Mouse (Mus musculus): Measurements from ENCODE around the gene Ly86. TPM values are rescaled to one million over a fixed set of nuclear protein-coding genes. Genes with fewer than 3 reads are reported as not detected.

Gene Ly86
- polyA plus RNA-seq, 1 experiment from 2014 or later, result 18.8 TPM

DNA sequence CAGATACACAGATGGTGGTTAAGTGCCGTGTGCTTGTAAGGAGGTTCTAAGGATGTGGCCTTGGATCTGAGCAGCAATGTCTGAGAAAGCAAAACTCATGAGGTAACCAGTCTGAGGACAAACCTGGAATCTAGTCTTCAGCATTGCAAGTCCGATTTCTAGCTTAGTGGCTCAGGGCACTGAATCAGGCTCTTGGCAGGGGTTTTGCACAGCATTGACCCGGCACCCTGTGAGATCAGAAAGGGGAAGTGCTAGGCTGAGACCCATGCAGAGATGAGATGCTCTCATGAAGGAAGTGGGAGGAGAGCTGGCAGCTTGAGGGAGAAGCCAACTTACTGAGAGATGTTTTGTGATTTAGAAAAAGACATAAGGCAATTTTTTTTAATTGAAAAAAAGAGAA lies 106.5 kb downstream of the Ly86 start:
- Histone ChIP-seq H3K4me3 (ENCODE audit: low read depth, low read length) (no peak overlapping the region; the same call in 1 of the 2 replicates), H3K27ac (replicated peaks; ENCODE audit: low read depth, low read length) (no peak overlapping the region), H3K36me3 (ENCODE audit: control insufficient read depth, insufficient read depth, low read length) (no peaks in the 10 kb centered on the region), H3K4me2 (ENCODE audit: low read depth, low read length) (peak overlapping the region; percentile 63; the same call in 1 of the 2 replicates), H3K9ac (ENCODE audit: low read depth, low read length) (no peak overlapping the region), H3K9me3 (ENCODE audit: control insufficient read depth, low read length) (no peaks in the 10 kb centered on the region), H3K27me3 (replicated peaks; ENCODE audit: control insufficient read depth, insufficient read depth, low read length) (no peaks in the 10 kb centered on the region), H3K4me1 (ENCODE audit: control insufficient read depth, insufficient read depth, low read length) (peaks cover 25% of the 10 kb centered on the region)
- DNase-seq (ENCODE audit: low spot score) (no peak), ATAC-seq (ENCODE audit: low read depth) (no peak)
- WGBS, result 62% methylated on average over 3 of the region's 3 CpGs

DNA sequence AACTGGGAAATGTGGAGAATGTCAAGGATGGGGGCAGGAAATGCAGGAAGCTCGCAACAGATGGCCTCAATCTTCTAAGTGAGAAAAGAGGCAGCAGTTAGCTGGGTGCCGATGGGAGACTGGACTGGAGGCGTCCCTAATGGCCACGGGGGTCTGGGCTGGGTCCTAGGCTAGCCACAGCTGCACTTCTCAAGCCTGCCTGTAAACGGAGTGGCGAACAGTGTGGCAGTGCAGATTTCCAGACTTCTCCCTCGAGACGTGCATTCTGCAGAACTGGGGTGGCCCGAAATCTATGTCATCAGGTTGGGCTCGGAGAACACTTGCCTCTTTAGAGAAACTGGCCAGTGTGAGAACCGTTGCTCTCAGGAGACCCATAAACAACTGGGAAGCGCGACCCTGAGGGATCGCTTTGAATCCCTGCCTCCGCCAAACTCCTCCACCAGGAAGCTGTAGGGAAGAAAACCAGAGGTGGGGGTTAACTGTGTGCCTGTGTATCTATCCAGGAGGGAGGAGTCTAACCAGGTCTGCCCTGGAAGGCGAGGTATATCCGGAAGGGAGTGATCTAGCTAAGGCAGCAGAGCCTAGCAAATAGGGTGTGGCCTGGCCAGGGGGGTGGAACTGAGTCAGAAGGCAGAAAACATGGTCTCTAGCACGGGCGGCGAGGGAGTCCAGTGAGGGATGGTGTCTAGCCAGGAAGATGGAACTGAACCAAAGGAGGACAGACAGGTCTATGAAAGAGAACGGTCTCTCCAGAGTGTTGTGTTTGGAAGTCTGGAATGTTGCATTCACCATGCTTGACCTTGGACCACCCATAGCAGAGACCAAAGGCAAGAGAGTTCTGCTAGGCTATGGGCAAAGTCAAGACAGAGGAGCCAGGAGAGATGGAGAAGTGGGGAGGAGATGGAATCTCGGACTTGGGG lies 107.3 kb downstream of the Ly86 start:
- peak overlapping the region; percentile 46 for H3K9ac ChIP-seq (ENCODE audit: low read depth, low read length)
- 7% methylated on average over 21 of the region's 22 CpGs for WGBS
- H3K4me2 ChIP-seq (ENCODE audit: low read depth, low read length), result peak overlapping the region; percentile 63
- DNase-seq (ENCODE audit: low spot score), result peak; percentile 79
- no peaks in the 10 kb centered on the region for H3K27me3 ChIP-seq (replicated peaks; ENCODE audit: control insufficient read depth, insufficient read depth, low read length)
- H3K27ac ChIP-seq (replicated peaks; ENCODE audit: low read depth, low read length), result 0 out of 2 replicates have a peak overlapping the region, but pooled peaks have one; percentile 9
- peak overlapping the region; percentile 35 for H3K4me3 ChIP-seq (ENCODE audit: low read depth, low read length)
- peaks cover 33% of the 10 kb centered on the region for H3K4me1 ChIP-seq (ENCODE audit: control insufficient read depth, insufficient read depth, low read length)
- no peaks in the 10 kb centered on the region for H3K36me3 ChIP-seq (ENCODE audit: control insufficient read depth, insufficient read depth, low read length)
- peak; percentile 78 for ATAC-seq (ENCODE audit: low read depth)
- H3K9me3 ChIP-seq (ENCODE audit: control insufficient read depth, low read length), result no peaks in the 10 kb centered on the region

DNA sequence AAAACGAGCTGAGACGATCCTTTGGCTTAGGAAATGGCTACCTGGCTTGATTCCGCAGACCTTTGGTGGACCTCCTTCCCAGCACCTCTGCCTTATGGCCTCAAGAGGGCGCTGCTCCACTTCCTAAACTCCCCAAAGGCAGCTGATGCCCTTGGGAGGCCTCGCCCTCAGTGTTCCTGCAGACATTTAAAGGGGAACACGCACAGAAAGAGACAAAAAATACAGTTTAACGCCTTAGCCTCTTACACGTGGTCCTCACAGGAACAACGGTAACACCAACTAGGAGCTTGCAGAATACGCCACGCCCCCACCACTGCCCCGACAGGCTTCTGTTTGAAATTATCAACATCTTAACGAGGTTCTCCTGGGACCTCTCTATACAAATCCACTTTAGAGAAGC lies 108.2 kb downstream of the Ly86 start:
- Histone ChIP-seq H3K4me3 (ENCODE audit: low read depth, low read length) (no peak overlapping the region), H3K4me1 (ENCODE audit: control insufficient read depth, insufficient read depth, low read length) (peaks cover 37% of the 10 kb centered on the region), H3K9ac (ENCODE audit: low read depth, low read length) (no peak overlapping the region), H3K36me3 (ENCODE audit: control insufficient read depth, insufficient read depth, low read length) (no peaks in the 10 kb centered on the region), H3K27ac (replicated peaks; ENCODE audit: low read depth, low read length) (0 out of 2 replicates have a peak overlapping the region, but pooled peaks have one; percentile 1), H3K9me3 (ENCODE audit: control insufficient read depth, low read length) (no peaks in the 10 kb centered on the region), H3K27me3 (replicated peaks; ENCODE audit: control insufficient read depth, insufficient read depth, low read length) (no peaks in the 10 kb centered on the region), H3K4me2 (ENCODE audit: low read depth, low read length) (peak overlapping the region; percentile 63)
- peak; percentile 63 for ATAC-seq (ENCODE audit: low read depth)
- 6% methylated on average over 13 of the region's 13 CpGs for WGBS
- DNase-seq (ENCODE audit: low spot score), result peak; percentile 94

- WGBS, result 52% methylated on average over 6 of the region's 6 CpGs
- Histone ChIP-seq H3K9ac (ENCODE audit: low read depth, low read length) (no peak overlapping the region), H3K9me3 (ENCODE audit: control insufficient read depth, low read length) (no peaks in the 10 kb centered on the region), H3K36me3 (ENCODE audit: control insufficient read depth, insufficient read depth, low read length) (no peaks in the 10 kb centered on the region), H3K4me2 (ENCODE audit: low read depth, low read length) (no peak overlapping the region), H3K4me1 (ENCODE audit: control insufficient read depth, insufficient read depth, low read length) (peaks cover 37% of the 10 kb centered on the region), H3K27ac (replicated peaks; ENCODE audit: low read depth, low read length) (no peak overlapping the region), H3K27me3 (replicated peaks; ENCODE audit: control insufficient read depth, insufficient read depth, low read length) (no peaks in the 10 kb centered on the region), H3K4me3 (ENCODE audit: low read depth, low read length) (no peak overlapping the region)
- ATAC-seq (ENCODE audit: low read depth), result no peak
- DNase-seq (ENCODE audit: low spot score), result no peak
These were observed 109.3 kb downstream of the Ly86 start for GRCm38 (mm10) chr13:37454356-37454755.

GRCm38 (mm10) chr13:37455561-37455960 lies 110.6 kb downstream of the Ly86 start:
- DNase-seq (ENCODE audit: low spot score), result no peak
- 60% methylated on average over 3 of the region's 3 CpGs for WGBS
- Histone ChIP-seq H3K4me2 (ENCODE audit: low read depth, low read length) (no peak overlapping the region), H3K4me1 (ENCODE audit: control insufficient read depth, insufficient read depth, low read length) (peaks cover 43% of the 10 kb centered on the region), H3K9ac (ENCODE audit: low read depth, low read length) (no peak overlapping the region), H3K27ac (replicated peaks; ENCODE audit: low read depth, low read length) (no peak overlapping the region), H3K36me3 (ENCODE audit: control insufficient read depth, insufficient read depth, low read length) (no peaks in the 10 kb centered on the region), H3K4me3 (ENCODE audit: low read depth, low read length) (no peak overlapping the region), H3K27me3 (replicated peaks; ENCODE audit: control insufficient read depth, insufficient read depth, low read length) (no peaks in the 10 kb centered on the region), H3K9me3 (ENCODE audit: control insufficient read depth, low read length) (no peaks in the 10 kb centered on the region)
- no peak for ATAC-seq (ENCODE audit: low read depth)

GRCm38 (mm10) chr13:37457007-37457827 lies 112.2 kb downstream of the Ly86 start:
- no peak overlapping the region for H3K9ac ChIP-seq (ENCODE audit: low read depth, low read length)
- no peaks in the 10 kb centered on the region for H3K36me3 ChIP-seq (ENCODE audit: control insufficient read depth, insufficient read depth, low read length)
- no peaks in the 10 kb centered on the region for H3K27me3 ChIP-seq (replicated peaks; ENCODE audit: control insufficient read depth, insufficient read depth, low read length)
- no peak overlapping the region for H3K4me3 ChIP-seq (ENCODE audit: low read depth, low read length)
- peaks cover 39% of the 10 kb centered on the region for H3K4me1 ChIP-seq (ENCODE audit: control insufficient read depth, insufficient read depth, low read length)
- 28% methylated on average over 11 of the region's 11 CpGs for WGBS
- no peak overlapping the region for H3K4me2 ChIP-seq (ENCODE audit: low read depth, low read length)
- H3K27ac ChIP-seq (replicated peaks; ENCODE audit: low read depth, low read length), result peak overlapping the region; percentile 59
- ATAC-seq (ENCODE audit: low read depth) (peak; percentile 79), DNase-seq (ENCODE audit: low spot score) (peak; percentile 92)
- H3K9me3 ChIP-seq (ENCODE audit: control insufficient read depth, low read length), result no peaks in the 10 kb centered on the region

- no peak overlapping the region for H3K9ac ChIP-seq (ENCODE audit: low read depth, low read length)
- ATAC-seq (ENCODE audit: low read depth) (no peak), DNase-seq (ENCODE audit: low spot score) (no peak)
- H3K9me3 ChIP-seq (ENCODE audit: control insufficient read depth, low read length), result no peaks in the 10 kb centered on the region
- H3K27ac ChIP-seq (replicated peaks; ENCODE audit: low read depth, low read length), result no peak overlapping the region
- WGBS, result 71% methylated on average over 5 of the region's 5 CpGs
- no peak overlapping the region for H3K4me2 ChIP-seq (ENCODE audit: low read depth, low read length)
- H3K27me3 ChIP-seq (replicated peaks; ENCODE audit: control insufficient read depth, insufficient read depth, low read length), result no peaks in the 10 kb centered on the region
- H3K4me3 ChIP-seq (ENCODE audit: low read depth, low read length), result no peak overlapping the region
- H3K4me1 ChIP-seq (ENCODE audit: control insufficient read depth, insufficient read depth, low read length), result peaks cover 27% of the 10 kb centered on the region
- H3K36me3 ChIP-seq (ENCODE audit: control insufficient read depth, insufficient read depth, low read length), result no peaks in the 10 kb centered on the region
These were observed 113.5 kb downstream of the Ly86 start for GRCm38 (mm10) chr13:37458557-37458956.

DNA sequence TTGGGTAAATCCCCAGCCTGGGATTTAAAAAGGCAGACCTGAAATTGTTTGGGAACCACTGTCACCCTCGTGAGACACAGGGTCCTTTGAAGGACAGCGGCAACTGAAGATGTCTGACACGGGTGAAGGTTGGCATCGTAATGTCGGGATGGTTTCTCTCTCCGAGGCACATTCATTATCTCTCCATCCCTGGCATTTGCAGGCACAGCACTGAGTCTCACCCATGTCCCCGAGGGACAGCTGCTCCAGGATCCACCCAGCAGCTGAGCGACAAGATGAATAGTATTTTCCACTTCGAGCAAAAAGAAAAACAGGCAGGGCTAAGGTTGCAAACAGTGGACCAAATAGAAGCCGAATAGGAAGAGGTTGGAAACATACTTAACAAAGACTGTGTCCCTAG lies 114.0 kb downstream of the Ly86 start:
- WGBS, result 68% methylated on average over 10 of the region's 10 CpGs
- Histone ChIP-seq H3K9me3 (ENCODE audit: control insufficient read depth, low read length) (no peaks in the 10 kb centered on the region), H3K4me2 (ENCODE audit: low read depth, low read length) (no peak overlapping the region), H3K27ac (replicated peaks; ENCODE audit: low read depth, low read length) (no peak overlapping the region), H3K27me3 (replicated peaks; ENCODE audit: control insufficient read depth, insufficient read depth, low read length) (no peaks in the 10 kb centered on the region), H3K4me3 (ENCODE audit: low read depth, low read length) (no peak overlapping the region), H3K36me3 (ENCODE audit: control insufficient read depth, insufficient read depth, low read length) (no peaks in the 10 kb centered on the region), H3K4me1 (ENCODE audit: control insufficient read depth, insufficient read depth, low read length) (peaks cover 24% of the 10 kb centered on the region), H3K9ac (ENCODE audit: low read depth, low read length) (no peak overlapping the region)
- DNase-seq (ENCODE audit: low spot score), result no peak
- no peak for ATAC-seq (ENCODE audit: low read depth)
